Mouse (Mus musculus): ENCODE measurements around the gene Stau1. TPM values are rescaled to one million over a fixed set of nuclear protein-coding genes. Genes with fewer than 3 reads are reported as not detected.
A peak's percentile ranks its signal among the peaks of the same experiment; 100 is the strongest.
"Not testable (repeated sequence)": the region's sequence is repeated elsewhere in the genome, so short reads cannot be mapped to it uniquely, and the experiment has no call there.

The Stau1 gene
- polyA plus RNA-seq, 1 experiment from 2014 or later, result 69.6 TPM

DNA sequence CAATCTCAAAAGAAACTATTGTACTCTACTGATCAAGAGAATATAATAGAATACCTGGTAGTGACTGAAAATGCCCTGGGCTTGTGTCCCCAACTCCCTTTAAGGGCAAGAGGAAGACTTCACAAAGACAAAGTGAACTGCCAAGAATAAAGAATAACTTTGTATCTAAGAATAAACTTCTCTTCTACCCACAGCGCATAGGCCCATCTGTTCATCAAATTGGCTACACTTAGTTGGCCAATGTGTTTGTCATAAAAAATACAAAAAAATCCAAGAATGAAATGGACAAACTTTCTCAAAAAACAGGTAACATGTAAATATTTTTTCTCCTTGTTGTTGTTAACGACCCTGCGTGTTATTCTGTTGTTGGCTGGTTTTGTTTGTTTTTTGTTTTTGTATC lies 14.4 kb upstream of the Stau1 start:
- Histone ChIP-seq H3K4me3 (no peak overlapping the region), H3K4me1 (replicated peaks) (peaks cover 14% of the 10 kb centered on the region), H3K36me3 (no peaks in the 10 kb centered on the region), H3K4me2 (no peak overlapping the region), H3K27ac (ENCODE audit: poor library complexity, severe bottlenecking) (no peak overlapping the region), H3K9ac (no peak overlapping the region), H3K9me3 (replicated peaks) (no peaks in the 10 kb centered on the region), H3K27me3 (replicated peaks) (no peaks in the 10 kb centered on the region)
- 84% methylated on average over 3 of the region's 3 CpGs for WGBS
- no peak for ATAC-seq (ENCODE audit: insufficient number of reproducible peaks, low FRiP score)

GRCm38 (mm10) chr2:167009483-167009882 lies 13.4 kb upstream of the Stau1 start:
- Histone ChIP-seq H3K27me3 (replicated peaks) (no peaks in the 10 kb centered on the region), H3K4me2 (no peak overlapping the region), H3K27ac (ENCODE audit: poor library complexity, severe bottlenecking) (no peak overlapping the region), H3K36me3 (no peaks in the 10 kb centered on the region), H3K4me3 (no peak overlapping the region), H3K4me1 (replicated peaks) (peaks cover 11% of the 10 kb centered on the region), H3K9me3 (replicated peaks) (no peaks in the 10 kb centered on the region), H3K9ac (no peak overlapping the region)
- ATAC-seq (ENCODE audit: insufficient number of reproducible peaks, low FRiP score), result no peak
- 37% methylated on average over 4 of the region's 4 CpGs for WGBS

- not testable (repeated sequence) for H3K4me3 ChIP-seq; H3K4me2 ChIP-seq; H3K27me3 ChIP-seq (replicated peaks); H3K27ac ChIP-seq (ENCODE audit: poor library complexity, severe bottlenecking); H3K36me3 ChIP-seq; H3K9ac ChIP-seq; H3K9me3 ChIP-seq (replicated peaks); ATAC-seq (ENCODE audit: insufficient number of reproducible peaks, low FRiP score)
- WGBS, result 68% methylated on average over 4 of the region's 4 CpGs
- H3K4me1 ChIP-seq (replicated peaks), result peaks cover 11% of the 10 kb centered on the region
Observed at GRCm38 (mm10) chr2:167007565-167007964, 11.5 kb upstream of the Stau1 start.

- Histone ChIP-seq H3K4me3 (no peak overlapping the region), H3K9me3 (replicated peaks) (no peaks in the 10 kb centered on the region), H3K27ac (ENCODE audit: poor library complexity, severe bottlenecking) (no peak overlapping the region), H3K36me3 (no peaks in the 10 kb centered on the region), H3K4me2 (no peak overlapping the region), H3K9ac (no peak overlapping the region), H3K4me1 (replicated peaks) (peaks cover 11% of the 10 kb centered on the region), H3K27me3 (replicated peaks) (no peaks in the 10 kb centered on the region)
- 77% methylated on average over 13 of the region's 13 CpGs for WGBS
- ATAC-seq (ENCODE audit: insufficient number of reproducible peaks, low FRiP score), result no peak
Observed at GRCm38 (mm10) chr2:167007001-167007491, 10.9 kb upstream of the Stau1 start.

- H3K4me3 ChIP-seq, result no peak overlapping the region
- H3K4me2 ChIP-seq, result no peak overlapping the region
- no peaks in the 10 kb centered on the region for H3K36me3 ChIP-seq
- ATAC-seq (ENCODE audit: insufficient number of reproducible peaks, low FRiP score), result no peak
- WGBS, result 83% methylated on average over 2 of the region's 2 CpGs
- peaks cover 11% of the 10 kb centered on the region for H3K4me1 ChIP-seq (replicated peaks)
- no peak overlapping the region for H3K9ac ChIP-seq
- no peaks in the 10 kb centered on the region for H3K9me3 ChIP-seq (replicated peaks)
- no peaks in the 10 kb centered on the region for H3K27me3 ChIP-seq (replicated peaks)
- H3K27ac ChIP-seq (ENCODE audit: poor library complexity, severe bottlenecking), result no peak overlapping the region
Observed at GRCm38 (mm10) chr2:167006355-167006754, 10.3 kb upstream of the Stau1 start.

- no peaks in the 10 kb centered on the region for H3K9me3 ChIP-seq (replicated peaks)
- no peak for ATAC-seq (ENCODE audit: insufficient number of reproducible peaks, low FRiP score)
- H3K9ac ChIP-seq, result no peak overlapping the region
- H3K36me3 ChIP-seq, result no peaks in the 10 kb centered on the region
- WGBS, result 45% methylated on average over 8 of the region's 8 CpGs
- no peaks in the 10 kb centered on the region for H3K27me3 ChIP-seq (replicated peaks)
- H3K4me1 ChIP-seq (replicated peaks), result peaks cover 10% of the 10 kb centered on the region
- H3K4me2 ChIP-seq, result no peak overlapping the region
- no peak overlapping the region for H3K27ac ChIP-seq (ENCODE audit: poor library complexity, severe bottlenecking)
- H3K4me3 ChIP-seq, result no peak overlapping the region
Observed at GRCm38 (mm10) chr2:167004099-167004854, 8.2 kb upstream of the Stau1 start.

DNA sequence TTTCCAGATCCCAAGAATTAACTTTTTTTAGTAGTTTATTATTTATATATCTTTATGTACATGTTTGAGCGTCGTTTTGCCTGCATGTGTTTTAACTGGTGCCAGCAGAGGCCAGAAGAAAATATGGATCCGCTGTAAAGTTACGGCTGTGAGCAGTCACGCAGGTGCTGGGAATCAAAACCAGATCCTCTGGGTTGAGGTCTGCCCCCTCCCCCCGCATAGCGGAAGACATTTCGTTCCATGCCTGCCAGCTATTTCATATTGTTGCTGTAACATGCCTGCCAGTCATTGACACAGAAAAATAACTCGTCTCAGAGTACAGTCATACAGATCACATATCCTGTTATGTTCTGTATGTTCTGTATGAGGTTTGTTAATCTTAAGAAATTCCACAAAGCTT lies 5.4 kb upstream of the Stau1 start:
- Histone ChIP-seq H3K9ac (no peak overlapping the region), H3K27me3 (replicated peaks) (no peaks in the 10 kb centered on the region), H3K4me3 (no peak overlapping the region), H3K27ac (ENCODE audit: poor library complexity, severe bottlenecking) (no peak overlapping the region), H3K4me1 (replicated peaks) (0 out of 2 replicates have a peak, but pooled peaks cover 3% of the 10 kb centered on the region), H3K36me3 (no peaks in the 10 kb centered on the region), H3K9me3 (replicated peaks) (no peaks in the 10 kb centered on the region), H3K4me2 (no peak overlapping the region)
- ATAC-seq (ENCODE audit: insufficient number of reproducible peaks, low FRiP score), result no peak
- 74% methylated on average over 9 of the region's 9 CpGs for WGBS

- H3K4me3 ChIP-seq, result peak overlapping the region; percentile 86
- H3K4me2 ChIP-seq, result peak overlapping the region; percentile 90
- no peaks in the 10 kb centered on the region for H3K27me3 ChIP-seq (replicated peaks)
- H3K36me3 ChIP-seq, result no peaks in the 10 kb centered on the region
- WGBS, result 39% methylated on average over 8 of the region's 8 CpGs
- ATAC-seq (ENCODE audit: insufficient number of reproducible peaks, low FRiP score), result 0 out of 2 replicates have a peak, but pooled peaks have one; percentile 7
- peak overlapping the region; percentile 60 for H3K27ac ChIP-seq (ENCODE audit: poor library complexity, severe bottlenecking)
- peaks cover 32% of the 10 kb centered on the region for H3K4me1 ChIP-seq (replicated peaks)
- H3K9ac ChIP-seq, result peak overlapping the region; percentile 73
- no peaks in the 10 kb centered on the region for H3K9me3 ChIP-seq (replicated peaks)
Observed at GRCm38 (mm10) chr2:166996533-166996894, 415 bp upstream of the Stau1 start.

DNA sequence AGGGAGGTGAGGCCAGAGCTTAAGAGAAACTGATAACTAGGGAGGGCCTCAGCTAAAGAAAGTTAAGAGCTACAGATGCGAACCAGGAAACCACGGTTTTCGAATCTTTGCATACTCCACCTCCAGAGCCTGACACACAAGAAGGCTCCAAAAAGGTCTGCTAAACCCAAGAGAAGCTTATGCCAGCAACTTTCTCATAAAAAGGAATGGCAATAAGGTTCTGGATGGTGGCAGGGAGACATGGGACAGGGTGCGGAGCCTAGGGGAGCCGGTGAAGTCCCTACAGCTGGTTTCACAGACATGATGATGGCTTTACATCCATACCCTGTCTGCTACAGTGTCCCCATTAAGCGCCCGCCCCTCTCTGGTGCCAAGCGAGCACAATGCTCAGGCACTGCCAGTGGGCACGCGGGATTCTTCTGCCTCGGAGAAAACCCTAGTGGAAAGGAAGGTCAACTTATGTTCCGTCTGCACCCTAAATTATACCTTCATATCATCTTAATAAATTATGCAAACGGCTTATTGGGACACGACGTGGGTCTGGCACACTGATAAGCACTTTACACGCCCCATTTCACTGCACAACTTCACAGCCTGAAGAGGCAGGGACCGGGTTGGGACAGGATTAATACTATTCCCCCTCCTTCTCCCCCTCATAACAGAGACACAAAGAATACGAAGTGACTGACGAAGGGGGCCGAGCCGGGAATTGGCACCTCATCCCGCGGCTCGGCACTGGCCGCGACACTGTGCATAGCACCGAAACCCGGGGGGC lies 891 bp downstream of the Stau1 start:
- peak overlapping the region; percentile 86 for H3K4me3 ChIP-seq
- no peaks in the 10 kb centered on the region for H3K27me3 ChIP-seq (replicated peaks)
- H3K27ac ChIP-seq (ENCODE audit: poor library complexity, severe bottlenecking), result peak overlapping the region; percentile 97
- H3K4me2 ChIP-seq, result peak overlapping the region; percentile 90
- peaks cover 43% of the 10 kb centered on the region for H3K4me1 ChIP-seq (replicated peaks)
- 0 out of 2 replicates have a peak, but pooled peaks have one; percentile 3 for ATAC-seq (ENCODE audit: insufficient number of reproducible peaks, low FRiP score)
- peak overlapping the region; percentile 97 for H3K9ac ChIP-seq
- H3K9me3 ChIP-seq (replicated peaks), result no peaks in the 10 kb centered on the region
- WGBS, result 2% methylated on average over 28 of the region's 28 CpGs
- no peaks in the 10 kb centered on the region for H3K36me3 ChIP-seq

- H3K9me3 ChIP-seq (replicated peaks), result no peaks in the 10 kb centered on the region
- no peak for ATAC-seq (ENCODE audit: insufficient number of reproducible peaks, low FRiP score)
- no peak overlapping the region for H3K4me2 ChIP-seq
- H3K9ac ChIP-seq, result no peak overlapping the region
- no peaks in the 10 kb centered on the region for H3K36me3 ChIP-seq
- no peaks in the 10 kb centered on the region for H3K27me3 ChIP-seq (replicated peaks)
- no peak overlapping the region for H3K4me3 ChIP-seq
- H3K4me1 ChIP-seq (replicated peaks), result peaks cover 43% of the 10 kb centered on the region
- no peak overlapping the region for H3K27ac ChIP-seq (ENCODE audit: poor library complexity, severe bottlenecking)
Observed at GRCm38 (mm10) chr2:166991945-166992344, 4.2 kb downstream of the Stau1 start.

DNA sequence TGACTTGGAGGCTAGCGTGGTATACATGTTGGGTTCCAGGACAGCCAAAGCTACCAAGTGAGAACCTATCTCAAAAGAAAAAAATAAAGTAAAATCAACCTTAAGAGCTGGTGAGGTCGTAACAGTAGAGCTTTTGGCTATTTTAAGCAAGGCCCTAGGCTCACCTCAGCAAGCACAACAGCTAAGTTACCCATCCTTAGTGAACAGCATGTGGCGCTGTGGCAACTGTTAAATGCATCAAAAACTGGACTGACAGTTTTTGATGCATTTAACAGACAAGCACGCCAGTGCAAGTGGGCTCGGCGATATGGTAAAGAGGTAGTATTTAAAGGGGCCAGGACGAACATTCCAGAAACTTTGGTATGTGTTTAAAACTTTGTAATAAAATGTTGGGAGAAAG lies 5.2 kb downstream of the Stau1 start:
- H3K4me1 ChIP-seq (replicated peaks), result peaks cover 40% of the 10 kb centered on the region

More for the DNA sequence above, 5.2 kb downstream of the Stau1 start:
- WGBS, result 67% methylated on average over 7 of the region's 7 CpGs
- no peaks in the 10 kb centered on the region for H3K27me3 ChIP-seq (replicated peaks)
- H3K9me3 ChIP-seq (replicated peaks), result no peaks in the 10 kb centered on the region
- no peak overlapping the region for H3K4me3 ChIP-seq
- H3K9ac ChIP-seq, result no peak overlapping the region
- H3K36me3 ChIP-seq, result no peaks in the 10 kb centered on the region
- no peak overlapping the region for H3K4me2 ChIP-seq
- ATAC-seq (ENCODE audit: insufficient number of reproducible peaks, low FRiP score), result no peak
- no peak overlapping the region for H3K27ac ChIP-seq (ENCODE audit: poor library complexity, severe bottlenecking)

All from heart, embryonic 12.5 days (tissue).